Mouse (Mus musculus) CH12.LX (cell line): ENCODE data around the gene Ddx58. TPM values are rescaled to one million over a fixed set of nuclear protein-coding genes. Genes with fewer than 3 reads are reported as not detected.

Source experiments
- DNase-seq: peaks from one replicate; pipeline ENCODE4 v3.0.0-alpha.2; 2013; ENCODE audit errors: extremely low read depth
- H3K27ac ChIP-seq: 2 replicates; pipeline ENCODE4 v1.5.1; 2012; ENCODE audit warnings: low read depth, mild to moderate bottlenecking, control low read depth, moderate library complexity; ENCODE audit not compliant: insufficient read depth
- H3K27me3 ChIP-seq: replicated peaks from 2 replicates; pipeline ENCODE3; 2012; ENCODE audit warnings: inconsistent platforms
- H3K36me3 ChIP-seq, 2 experiments: replicated peaks in 1 of 2; 2 replicates each; pipeline versions ENCODE3 to v1.6.1; 2012; ENCODE audit warnings: inconsistent platforms in 1 of 2, low read length in 1 of 2, mild to moderate bottlenecking in 1 of 2, mixed read lengths in 1 of 2, moderate library complexity in 1 of 2; ENCODE audit not compliant: control insufficient read depth in 1 of 2, insufficient read depth in 1 of 2
- H3K4me1 ChIP-seq, 2 experiments: 2 replicates each; pipeline ENCODE4 v1.6.1; 2012; ENCODE audit warnings: inconsistent platforms in 1 of 2, moderate library complexity in 1 of 2; ENCODE audit not compliant: insufficient read depth in 2 of 2, control insufficient read depth in 1 of 2
- H3K4me2 ChIP-seq: 2 replicates; pipeline ENCODE4 v1.6.1; 2012; ENCODE audit warnings: low read depth, mild to moderate bottlenecking, control low read depth; ENCODE audit not compliant: poor library complexity, insufficient read depth, severe bottlenecking
- H3K4me3 ChIP-seq, 3 experiments: fragments of 150-350 bp in 1 of 3; sonication (generic) in 1 of 3; replicated peaks in 1 of 3; 2 replicates each; pipeline versions ENCODE3 to v1.5.1; 2011 to 2012; ENCODE audit warnings: low read depth in 2 of 3, low read length in 2 of 3, mild to moderate bottlenecking in 2 of 3, moderate library complexity in 2 of 3, control low read depth in 1 of 3, improper control_type of control experiment in 1 of 3, inconsistent platforms in 1 of 3, mixed read lengths in 1 of 3; ENCODE audit not compliant: poor library complexity in 1 of 3
- H3K79me2 ChIP-seq: replicated peaks from 2 replicates; pipeline ENCODE4 v1.6.1; 2012; ENCODE audit warnings: mild to moderate bottlenecking, moderate library complexity; ENCODE audit not compliant: control insufficient read depth, poor library complexity, insufficient read depth, severe bottlenecking; ENCODE audit errors: extremely low read depth
- H3K9ac ChIP-seq: 2 replicates; pipeline ENCODE4 v1.6.1; 2012; ENCODE audit warnings: low read depth, mild to moderate bottlenecking, control low read depth, moderate library complexity; ENCODE audit not compliant: insufficient read depth
- H3K9me3 ChIP-seq: replicated peaks from 2 replicates; pipeline ENCODE3; 2012; ENCODE audit warnings: low read length, inconsistent platforms, mixed read lengths
- BHLHE40 ChIP-seq: IDR thresholded peaks from 2 replicates; pipeline ENCODE4 v1.6.1; 2011; ENCODE audit warnings: mild to moderate bottlenecking, low read depth, low read length, improper control_type of control experiment
- E2F4 ChIP-seq: IDR thresholded peaks from 2 replicates; pipeline ENCODE4 v1.6.1; 2011; ENCODE audit warnings: low read depth, low read length, improper control_type of control experiment; ENCODE audit not compliant: insufficient replicate concordance
- EP300 ChIP-seq: IDR thresholded peaks from 2 replicates; pipeline ENCODE4 v1.6.1; 2011; ENCODE audit warnings: low read length, improper control_type of control experiment
- HCFC1 ChIP-seq: IDR thresholded peaks from 2 replicates; pipeline ENCODE4 v1.6.1; 2012; ENCODE audit warnings: low read depth, mild to moderate bottlenecking, inconsistent platforms, low read length, improper control_type of control experiment
- JUN ChIP-seq: IDR thresholded peaks from 2 replicates; pipeline ENCODE4 v1.6.1; 2011; ENCODE audit warnings: low read depth, mild to moderate bottlenecking, low read length, improper control_type of control experiment, moderate library complexity; ENCODE audit not compliant: insufficient read depth
- KAT2A ChIP-seq: IDR thresholded peaks from 2 replicates; pipeline ENCODE4 v1.6.1; 2012; ENCODE audit warnings: low read length, improper control_type of control experiment, inconsistent platforms; ENCODE audit not compliant: insufficient replicate concordance
- MAFK ChIP-seq: IDR thresholded peaks from 2 replicates; pipeline ENCODE4 v1.6.1; 2011; ENCODE audit warnings: low read length, improper control_type of control experiment; ENCODE audit not compliant: insufficient replicate concordance
- MYC ChIP-seq: IDR thresholded peaks from 2 replicates; pipeline ENCODE4 v1.6.1; 2011; ENCODE audit warnings: low read depth, mild to moderate bottlenecking, improper control_type of control experiment, low read length
- NRF1 ChIP-seq: IDR thresholded peaks from 2 replicates; pipeline ENCODE4 v1.6.1; 2014; ENCODE audit warnings: low read depth, mild to moderate bottlenecking, inconsistent platforms, low read length, improper control_type of control experiment, moderate library complexity
- PAX5 ChIP-seq: IDR thresholded peaks from 2 replicates; pipeline ENCODE4 v1.6.1; 2012; ENCODE audit warnings: low read length, inconsistent platforms, mixed read lengths
- POLR2AphosphoS2 ChIP-seq: IDR thresholded peaks from 2 replicates; pipeline ENCODE4 v1.6.1; 2011; ENCODE audit warnings: low read depth, low read length, improper control_type of control experiment
- SIN3A ChIP-seq: IDR thresholded peaks from 2 replicates; pipeline ENCODE4 v1.6.1; 2012; ENCODE audit warnings: low read length, improper control_type of control experiment, inconsistent platforms
- USF1 ChIP-seq: IDR thresholded peaks from 2 replicates; pipeline ENCODE4 v1.6.1; 2014; ENCODE audit warnings: low read depth, mild to moderate bottlenecking, inconsistent platforms, low read length, improper control_type of control experiment
- ZC3H11A ChIP-seq: IDR thresholded peaks from 2 replicates; pipeline ENCODE4 v1.6.1; 2012; ENCODE audit warnings: low read depth, mild to moderate bottlenecking, inconsistent platforms, low read length, improper control_type of control experiment
- ZKSCAN1 ChIP-seq: IDR thresholded peaks from 2 replicates; pipeline ENCODE4 v1.6.1; 2012; ENCODE audit warnings: low read depth, inconsistent platforms, low read length, improper control_type of control experiment, borderline replicate concordance
- ZNF384 ChIP-seq: IDR thresholded peaks from 2 replicates; pipeline ENCODE4 v1.6.1; 2012; ENCODE audit warnings: low read depth, low read length, improper control_type of control experiment, inconsistent platforms
- dilution Hi-C: fragments of 300-500 bp; cut with MboI; formaldehyde crosslinking; loops from 2 replicates; pipeline ENCODE4 v1.14.3; 2020; ENCODE audit warnings: low sequenced_read_pairs; ENCODE audit not compliant: extremely low pct_unique_long_range_greater_than_20kb, extremely low pct_ligation_motif_present
- in situ Hi-C: fragments of 300-500 bp; cut with MboI; formaldehyde crosslinking; loops from 3 replicates; pipeline ENCODE4 v1.14.3; 2019; ENCODE audit warnings: low sequenced_read_pairs, low pct_ligation_motif_present, low pct_unique_long_range_greater_than_20kb, mixed read lengths
- polyA plus RNA-seq: library from polyadenylated mRNA; unstranded; fragments of >175 nt; gene quantifications from 2 replicates; pipeline ENCODE4 v1.2.1, GENCODE M21; 2012; ENCODE audit warnings: low read depth; ENCODE audit not compliant: insufficient read length
- total RNA-seq, 2 experiments: library from RNA; depleted of rRNA; stranded (reverse); fragments of 300-350 nt in 1 of 2; fragments of >200 nt in 1 of 2; gene quantifications; 2 replicates each; pipeline ENCODE4 v1.2.3; 2012 to 2014

Ddx58 gene
- total and polyA plus RNA-seq, 3 experiments, result 4.2 to 7.3 (median 6.6) TPM

DNA sequence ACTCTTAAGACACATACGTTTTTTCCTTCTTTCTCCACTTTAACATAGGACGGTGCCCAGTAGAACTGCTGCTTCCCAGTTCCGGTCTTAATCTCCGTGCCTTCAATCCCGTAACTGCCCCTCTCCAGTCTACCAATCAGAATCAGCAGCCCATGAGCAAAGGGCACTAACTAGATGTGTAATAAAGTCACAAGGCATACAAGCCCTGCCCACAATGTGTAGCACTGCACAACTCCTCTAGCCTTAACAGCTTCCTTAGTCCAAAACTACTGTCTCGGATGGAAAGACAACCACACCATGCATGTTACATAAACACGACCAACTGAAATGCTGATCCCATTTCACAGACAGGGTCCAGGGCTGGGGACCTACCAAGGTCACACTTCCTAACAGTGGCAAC, 28.1 kb upstream of the Ddx58 start:
- peaks cover 24 to 64% of the 10 kb centered on the region in 2 experiments for H3K36me3 ChIP-seq

DNA sequence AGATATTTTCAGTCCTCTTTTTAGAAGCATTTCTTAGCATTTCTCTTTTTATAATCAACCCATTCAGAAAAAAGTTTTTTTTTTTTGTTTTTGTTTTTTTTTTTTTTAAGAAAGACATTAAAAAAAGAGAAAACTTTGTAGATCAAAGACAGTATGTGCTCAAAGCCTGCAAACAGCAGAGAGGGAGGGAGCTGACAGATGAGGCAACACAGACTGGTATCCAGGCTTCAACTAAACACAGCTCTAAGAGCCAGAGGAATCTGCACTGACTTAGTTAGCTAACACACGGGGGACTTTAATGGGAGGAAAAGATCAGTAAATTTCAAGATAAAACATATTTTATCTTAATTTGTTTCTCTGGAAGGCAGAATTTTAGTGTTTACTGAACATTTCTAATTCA, 24.7 kb upstream of the Ddx58 start:
- Histone ChIP-seq H3K36me3 (peaks cover 48 to 84% of the 10 kb centered on the region in 2 experiments), H3K4me1 (peaks cover 3 to 32% of the 10 kb centered on the region in 2 experiments; a peak in 2 of 4 replicates), H3K27me3 (no peaks in the 10 kb centered on the region), H3K4me3 (no peak overlapping the region), H3K4me2 (no peak overlapping the region), H3K79me2 (peaks cover 52% of the 10 kb centered on the region), H3K27ac (no peak overlapping the region), H3K9me3 (no peaks in the 10 kb centered on the region), H3K9ac (no peak overlapping the region)
- TF ChIP-seq NRF1, result no peak
- TF ChIP-seq ZKSCAN1, result no peak
- DNase-seq, result no peak
- dilution Hi-C loops (no loop called here), in situ Hi-C loops (no loop called here)

More for the DNA sequence above, 28.1 kb upstream of the Ddx58 start:
- Histone ChIP-seq H3K9ac (peak overlapping the region; percentile 44), H3K27ac (no peak overlapping the region), H3K4me2 (peak overlapping the region; percentile 17; the same call in 1 of the 2 replicates), H3K9me3 (no peaks in the 10 kb centered on the region), H3K4me1 (peaks cover 3 to 37% of the 10 kb centered on the region in 2 experiments; a peak in 2 of 4 replicates), H3K4me3 (peak overlapping the region; percentile 84 to 94 (median 87)), H3K27me3 (no peaks in the 10 kb centered on the region), H3K79me2 (peaks cover 52% of the 10 kb centered on the region)
- dilution Hi-C loops (no loop called here), in situ Hi-C loops (no loop called here)
- no peak for DNase-seq
- TF ChIP-seq MAFK (no peak), POLR2AphosphoS2 (no peak)
- TF ChIP-seq, all 38 proteins: peak for 0

DNA sequence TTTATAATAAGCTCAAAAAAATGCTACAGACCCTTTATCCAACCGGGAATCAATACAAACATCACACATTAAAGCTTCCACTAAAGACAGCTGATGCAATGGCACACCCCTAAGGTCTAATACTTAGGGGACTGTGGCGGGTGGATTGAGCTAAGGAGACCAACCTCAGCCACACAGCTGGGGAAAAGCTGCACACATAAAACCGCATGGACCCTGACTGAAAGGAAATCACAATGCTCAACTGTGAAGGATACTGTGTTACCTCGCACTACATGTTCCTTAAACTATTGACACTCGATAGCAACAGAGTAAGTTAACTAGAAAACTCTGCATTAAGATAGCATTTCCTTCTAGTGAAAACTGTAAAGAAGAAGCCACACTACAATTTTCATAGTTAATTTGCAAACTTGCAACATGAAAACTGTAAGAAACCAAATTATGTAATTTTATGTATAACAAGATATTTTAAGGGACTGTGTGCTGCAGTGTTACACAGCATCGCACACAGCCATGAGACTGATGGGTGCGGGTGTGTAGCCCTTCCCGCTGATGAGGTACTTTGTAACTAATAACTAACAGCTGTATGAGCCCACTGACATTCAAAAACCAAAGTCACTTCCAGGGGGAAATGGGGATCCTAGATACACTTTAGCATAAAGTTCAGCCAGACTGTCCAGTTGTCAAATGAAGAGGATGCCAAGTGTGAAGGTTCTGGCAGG, 14.9 kb upstream of the Ddx58 start:
- peaks cover 0 to 27% of the 10 kb centered on the region in 2 experiments for H3K36me3 ChIP-seq
- no peaks in the 10 kb centered on the region for H3K4me1 ChIP-seq
- DNase-seq, result no peak
- in situ Hi-C loops, result no loop called here
- H3K27me3 ChIP-seq, result no peaks in the 10 kb centered on the region
- H3K4me2 ChIP-seq, result no peak overlapping the region
- no peak overlapping the region for H3K9ac ChIP-seq
- H3K4me3 ChIP-seq, result no peak overlapping the region
- dilution Hi-C loops, result no loop called here
- no peak overlapping the region for H3K27ac ChIP-seq
- H3K79me2 ChIP-seq, result no peaks in the 10 kb centered on the region
- TF ChIP-seq PAX5 (no peak), POLR2AphosphoS2 (no peak), HCFC1 (no peak), EP300 (no peak), KAT2A (no peak), ZC3H11A (no peak), ZNF384 (no peak), BHLHE40 (no peak), SIN3A (no peak), MYC (no peak), USF1 (no peak), E2F4 (no peak), JUN (no peak)
- H3K9me3 ChIP-seq, result no peaks in the 10 kb centered on the region
